Mouse (Mus musculus) thymus, adult 2 months (tissue): ENCODE measurements around the gene Hoxc11.

Experiments used
- CTCF ChIP-seq: fragments of 200-500 bp; IDR thresholded peaks from 2 replicates; pipeline ENCODE4 v1.5.1; 2012; ENCODE audit warnings: mild to moderate bottlenecking, control low read depth, low read length, moderate library complexity, borderline replicate concordance; ENCODE audit not compliant: control insufficient read depth, poor library complexity, insufficient read depth; ENCODE audit errors: extremely low read depth
- POLR2A ChIP-seq: fragments of 200-500 bp; IDR thresholded peaks from 2 replicates; pipeline ENCODE4 v1.6.1; 2012; ENCODE audit warnings: mild to moderate bottlenecking, low read length, control low read depth, moderate library complexity; ENCODE audit not compliant: control insufficient read depth, poor library complexity, insufficient read depth; ENCODE audit errors: extremely low read depth

DNA sequence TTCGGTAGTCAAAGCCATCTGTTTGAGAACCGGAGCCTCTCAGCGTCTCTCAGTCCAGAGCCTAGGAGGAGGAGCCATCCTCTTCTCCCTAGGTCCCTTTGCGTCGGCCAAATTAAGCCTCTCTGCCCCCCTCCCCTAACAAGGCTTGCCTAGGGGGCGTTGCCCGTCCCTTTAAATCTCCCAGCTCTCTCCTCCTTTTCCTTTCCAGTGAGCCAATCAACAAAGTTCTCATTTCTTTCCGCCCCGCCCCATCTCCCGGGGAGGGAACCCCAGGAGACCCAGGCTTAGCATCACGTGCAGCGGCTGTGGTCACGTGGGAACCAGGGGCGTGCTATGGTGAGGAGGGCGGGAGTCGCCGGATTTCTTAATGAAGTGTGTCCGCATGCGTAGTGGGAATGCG is 33.6 kb upstream of the Hoxc11 start:
- TF ChIP-seq CTCF: no peak
- no peak for TF ChIP-seq POLR2A
